Mouse (Mus musculus) heart, postnatal 10 days (tissue): ENCODE measurements around the gene Pphln1. TPM values are rescaled to one million over a fixed set of nuclear protein-coding genes. Genes with fewer than 3 reads are reported as not detected.

Experiments used
- DNase-seq, 2 experiments: peaks; one replicate each; pipeline ENCODE4 v3.0.0; 2021
- intact Hi-C: fragments of 180-260 bp; cut with DNase I; formaldehyde crosslinking; loops from one replicate; pipeline ENCODE4 v1.15.1; 2025
- total RNA-seq, 2 experiments: library from RNA; stranded (reverse); gene quantifications; 2 replicates each; pipeline ENCODE4 v1.2.3; 2021

Gene Pphln1
- total RNA-seq, 2 experiments from 2014 or later: 27.6 to 29.5 TPM

DNA sequence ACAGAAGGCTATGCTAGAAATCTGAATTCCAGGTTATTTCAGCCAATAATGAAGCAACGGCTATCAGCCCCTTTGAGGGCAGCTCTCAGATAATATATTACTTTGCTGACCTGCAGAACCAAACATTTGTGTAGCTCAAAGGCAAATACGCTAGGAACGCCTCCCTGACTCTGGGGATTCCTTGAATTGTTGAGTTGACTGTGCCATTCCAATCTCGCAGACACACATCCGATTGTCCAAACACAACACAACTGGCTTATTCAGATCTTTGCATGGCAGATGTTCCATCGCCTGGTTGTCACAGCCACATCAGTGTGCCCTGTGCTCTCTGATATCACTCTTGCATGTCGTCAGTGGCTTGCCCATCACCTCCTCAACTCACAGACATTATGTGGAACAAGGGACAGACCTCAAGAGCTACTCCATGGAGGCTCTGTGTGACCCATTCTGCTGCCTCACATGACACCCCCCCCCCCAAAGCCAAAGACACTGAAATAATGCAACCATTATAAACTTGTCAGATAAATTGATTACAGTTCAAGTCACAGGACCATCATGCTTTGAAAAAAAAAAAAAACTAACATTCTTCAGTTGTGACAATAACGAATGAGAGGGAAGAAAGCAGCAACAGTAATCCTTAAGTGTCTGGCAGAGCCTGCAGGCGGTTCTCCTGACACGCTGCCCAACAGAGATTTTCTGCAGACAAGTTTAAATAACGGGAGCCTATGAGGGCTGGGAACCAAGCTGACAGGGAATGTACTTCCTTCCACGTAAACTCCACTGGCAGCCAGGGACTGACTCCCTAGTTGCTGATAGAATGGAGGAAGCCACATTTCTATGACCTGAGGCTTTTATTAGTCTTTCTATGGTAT, 131.9 kb downstream of the Pphln1 start:
- intact Hi-C loops: no loop called here
- DNase-seq: peak in 1 of 2 experiments; percentile 30

DNA sequence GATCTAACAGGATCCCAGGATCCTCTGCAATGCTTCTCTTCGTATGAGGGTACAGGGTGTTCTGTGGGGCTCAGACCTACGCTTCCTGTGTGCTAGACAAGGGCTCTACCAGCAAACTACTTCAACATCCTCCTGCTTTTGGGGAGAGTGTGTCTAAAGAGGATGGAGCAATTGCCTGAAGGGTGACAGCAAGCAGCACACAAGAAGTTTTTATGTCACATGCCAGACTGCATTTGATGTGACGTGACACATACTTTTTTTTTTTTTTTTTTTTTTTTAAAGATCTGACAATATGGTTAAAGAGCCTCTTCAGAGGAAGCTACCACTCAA, 132.5 kb downstream of the Pphln1 start:
- intact Hi-C loops: no loop called here
- no peak for DNase-seq

DNA sequence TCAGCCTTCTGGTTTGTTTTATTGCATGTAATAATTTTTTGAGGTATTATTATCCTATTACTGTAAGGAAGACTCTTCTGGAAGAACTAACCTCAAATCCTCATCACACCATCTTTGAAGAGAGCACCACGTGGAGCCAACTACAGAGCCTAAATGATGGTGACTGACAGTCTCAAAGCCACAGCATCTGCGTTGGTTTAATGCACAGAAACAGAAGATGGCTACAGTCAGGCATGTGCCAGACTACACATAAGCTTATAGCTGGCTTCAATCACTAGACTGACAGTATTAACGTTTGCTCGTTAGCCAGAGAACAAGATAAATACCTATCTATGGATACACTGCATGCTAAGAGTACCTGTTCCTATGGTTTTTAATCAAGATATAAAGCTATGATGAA, 138.0 kb downstream of the Pphln1 start:
- no peak for DNase-seq
- intact Hi-C loops: no loop called here

DNA sequence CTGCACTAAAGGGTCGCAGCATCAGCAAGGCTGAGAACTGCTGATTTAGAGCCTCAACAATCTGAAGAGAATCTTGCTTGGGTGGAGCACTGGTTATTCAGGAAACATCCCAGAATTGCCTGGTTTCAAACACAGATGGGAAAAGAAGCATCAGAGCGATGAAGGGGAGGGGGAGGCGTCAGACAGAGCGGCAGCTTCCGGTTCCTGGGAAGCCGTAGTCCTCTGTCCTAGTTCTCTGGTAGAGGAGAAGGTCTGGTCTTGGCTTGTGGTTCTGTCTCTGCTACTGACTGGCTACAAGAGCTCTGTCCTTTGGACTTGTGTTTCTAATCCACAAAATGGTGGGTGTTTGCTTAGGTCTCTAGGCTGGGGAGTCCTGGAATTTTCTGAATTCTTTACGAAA, 139.6 kb downstream of the Pphln1 start:
- intact Hi-C loops: no loop called here
- DNase-seq: no peak

DNA sequence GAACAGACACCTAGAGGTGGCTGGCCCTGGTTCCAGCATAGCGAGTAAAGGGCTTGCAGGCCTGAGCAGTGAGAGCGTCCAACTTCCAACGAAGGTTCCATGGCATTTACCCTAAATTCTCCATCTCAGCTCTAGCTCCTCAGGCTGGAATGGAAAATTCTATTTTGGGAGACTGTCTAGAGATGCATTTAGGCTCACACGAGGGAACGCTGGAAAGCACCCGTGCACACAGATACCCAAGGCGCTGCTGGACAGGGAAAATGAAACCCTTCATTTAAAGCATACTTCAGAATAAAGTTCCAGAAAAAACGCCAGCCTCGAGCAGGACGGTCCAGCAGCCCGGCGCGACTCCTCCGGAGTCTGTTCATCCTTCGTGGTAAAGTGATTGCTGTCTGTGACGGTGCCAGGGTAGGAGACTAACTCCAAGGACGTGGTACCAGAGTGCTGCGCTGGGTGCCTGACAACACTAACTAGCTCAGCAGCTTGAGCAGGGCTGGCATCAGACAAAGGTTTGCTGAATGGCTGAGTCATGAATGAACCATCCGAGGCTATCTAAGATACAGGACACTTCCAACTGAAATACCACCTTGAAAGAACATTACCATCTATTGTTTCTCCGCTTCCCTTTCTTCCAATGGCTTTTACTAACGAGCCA, 140.5 kb downstream of the Pphln1 start:
- intact Hi-C loops: no loop called here

DNA sequence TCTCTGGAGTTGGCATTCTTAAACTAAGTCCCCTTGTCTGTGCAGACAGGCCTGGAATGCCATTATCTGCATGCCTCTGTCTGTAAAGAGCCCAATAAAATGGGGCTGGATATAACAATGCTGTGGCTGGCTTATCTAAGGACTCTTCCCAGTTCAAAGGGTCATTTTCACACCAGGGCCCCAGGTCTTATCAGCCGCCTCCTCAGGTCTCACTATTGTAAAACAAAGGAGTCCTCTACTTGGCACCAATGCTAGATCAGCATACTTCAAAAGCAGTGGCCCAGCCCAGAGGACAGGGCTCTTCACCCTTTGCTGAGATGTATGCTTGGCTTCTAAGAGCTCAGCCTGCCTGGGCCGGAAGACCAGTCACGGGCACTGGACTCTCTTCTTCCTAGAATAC, 141.3 kb downstream of the Pphln1 start:
- DNase-seq: no peak
- intact Hi-C loops: no loop called here

More for the DNA sequence above, 140.5 kb downstream of the Pphln1 start:
- no peak for DNase-seq

Other genes starting within 250 kb of the Pphln1 start
- 10 to 100 TPM; 13.7 to 15.0 TPM for gene Gxylt1, start 123.2 kb upstream of the Pphln1 start, total RNA-seq
- 10 to 100 TPM; 29.8 to 32.0 TPM for gene Yaf2, start 61.4 kb upstream of the Pphln1 start, total RNA-seq
- 10 to 100 TPM; 69.9 to 75.5 TPM for gene Zcrb1, start within 50 bp of the Pphln1 start, total RNA-seq
- 10 to 100 TPM; 24.1 to 36.4 TPM for gene Prickle1, start 197.5 kb downstream of the Pphln1 start, total RNA-seq